Mouse (Mus musculus) cerebellum, adult 8-10 months (tissue): ENCODE results near the gene Best1.

Experiments
- DNase-seq: peaks from one replicate; pipeline ENCODE4 v3.0.0; 2022

The Best1 gene

GRCm38 (mm10) chr19:9956624-9957388 lies 44.6 kb downstream of the Best1 start:
- no peak for DNase-seq

- no peak for DNase-seq
Measured at GRCm38 (mm10) chr19:9955438-9955837, 46.0 kb downstream of the Best1 start.

GRCm38 (mm10) chr19:9954811-9955202 lies 46.6 kb downstream of the Best1 start:
- no peak for DNase-seq

GRCm38 (mm10) chr19:9954055-9954810 lies 47.2 kb downstream of the Best1 start:
- DNase-seq, result no peak

- DNase-seq, result no peak
Measured at GRCm38 (mm10) chr19:9952912-9953311, 48.5 kb downstream of the Best1 start.

GRCm38 (mm10) chr19:9952390-9952789 lies 49.0 kb downstream of the Best1 start:
- no peak for DNase-seq

GRCm38 (mm10) chr19:9946986-9947385 lies 54.4 kb downstream of the Best1 start:
- no peak for DNase-seq

- DNase-seq, result no peak
Measured at GRCm38 (mm10) chr19:9945800-9946564, 55.5 kb downstream of the Best1 start.

- no peak for DNase-seq
Measured at GRCm38 (mm10) chr19:9942539-9943533, 58.6 kb downstream of the Best1 start.

GRCm38 (mm10) chr19:9941809-9942208 lies 59.6 kb downstream of the Best1 start:
- DNase-seq, result no peak

- no peak for DNase-seq
Measured at GRCm38 (mm10) chr19:9940903-9941302, 60.5 kb downstream of the Best1 start.

- no peak for DNase-seq
Measured at GRCm38 (mm10) chr19:9939841-9940240, 61.6 kb downstream of the Best1 start.

- no peak for DNase-seq
Measured at GRCm38 (mm10) chr19:9938824-9939303, 62.6 kb downstream of the Best1 start.

- no peak for DNase-seq
Measured at GRCm38 (mm10) chr19:9938156-9938823, 63.1 kb downstream of the Best1 start.

GRCm38 (mm10) chr19:9937428-9937827 lies 64.0 kb downstream of the Best1 start:
- DNase-seq, result no peak

GRCm38 (mm10) chr19:9936579-9936978 lies 64.9 kb downstream of the Best1 start:
- DNase-seq, result no peak
